Mouse (Mus musculus) forebrain, embryonic 10.5 days (tissue): ENCODE results near the gene Dhdh. TPM values are rescaled to one million over a fixed set of nuclear protein-coding genes. Genes with fewer than 3 reads are reported as not detected.
A peak's percentile ranks its signal among the peaks of the same experiment; 100 is the strongest.
"Not testable (repeated sequence)": the region's sequence is repeated elsewhere in the genome, so short reads cannot be mapped to it uniquely, and the experiment has no call there.

Experiments used
- DNase-seq: peaks from one replicate; pipeline ENCODE4 v3.0.0-alpha.2; 2017; ENCODE audit warnings: low spot score; ENCODE audit errors: extremely low spot score
- H3K27ac ChIP-seq: fragments of 300-500 bp; sonication (generic); 2 replicates; pipeline ENCODE4 v1.5.1; 2016; ENCODE audit warnings: mild to moderate bottlenecking
- H3K27me3 ChIP-seq: fragments of 300-500 bp; sonication (generic); 2 replicates; pipeline ENCODE4 v1.6.1; 2016; ENCODE audit warnings: mild to moderate bottlenecking; ENCODE audit not compliant: poor library complexity, severe bottlenecking
- H3K36me3 ChIP-seq: fragments of 300-500 bp; sonication (generic); replicated peaks from 2 replicates; pipeline ENCODE4 v1.6.1; 2016; ENCODE audit warnings: mild to moderate bottlenecking, moderate library complexity
- H3K4me1 ChIP-seq: fragments of 300-500 bp; sonication (generic); 2 replicates; pipeline ENCODE4 v1.6.1; 2016
- H3K4me3 ChIP-seq: fragments of 300-500 bp; sonication (generic); 2 replicates; pipeline ENCODE4 v1.5.1; 2016; ENCODE audit warnings: mild to moderate bottlenecking, moderate library complexity
- H3K9me3 ChIP-seq: fragments of 300-500 bp; sonication (generic); 2 replicates; pipeline ENCODE4 v1.6.1; 2016; ENCODE audit warnings: mild to moderate bottlenecking, moderate library complexity
- WGBS: fragments of 180-500 bp; shearing (Covaris S2); methylation state at CpG from one replicate; pipeline ENCODE4 v1.1.7; 2016; 5-methylcytosine and 5-hydroxymethylcytosine counted together
- polyA plus RNA-seq: library from polyadenylated mRNA; unstranded; fragments of >200 nt; fragmentation: Nextera tagmentation; extraction: Ambion mirVana; gene quantifications from 2 replicates; pipeline ENCODE4 v1.2.1, GENCODE M21; 2016

Gene Dhdh
- polyA plus RNA-seq, 1 experiment from 2014 or later = 6.4 TPM

- Histone ChIP-seq H3K27me3 (no peaks in the 10 kb centered on the region), H3K4me3 (peak overlapping the region; percentile 63), H3K4me1 (peaks cover 47% of the 10 kb centered on the region), H3K27ac (peak overlapping the region; percentile 91), H3K36me3 (peaks cover 20% of the 10 kb centered on the region), H3K9me3 (no peaks in the 10 kb centered on the region)
- WGBS = 61% methylated on average over 16 of the region's 16 CpGs
- no peak for DNase-seq
These were observed 33.7 kb upstream of the Dhdh start for GRCm38 (mm10) chr7:45522194-45522752.

GRCm38 (mm10) chr7:45521728-45522184, 33.2 kb upstream of the Dhdh start:
- Histone ChIP-seq H3K4me3 (peak overlapping the region; percentile 63), H3K4me1 (peaks cover 47% of the 10 kb centered on the region), H3K36me3 (peaks cover 20% of the 10 kb centered on the region), H3K27ac (peak overlapping the region; percentile 91), H3K9me3 (no peaks in the 10 kb centered on the region), H3K27me3 (no peaks in the 10 kb centered on the region)
- peak; percentile 85 for DNase-seq
- under 1% methylated on average over 28 of the region's 28 CpGs for WGBS

GRCm38 (mm10) chr7:45520605-45521004, 32.0 kb upstream of the Dhdh start:
- no peak for DNase-seq
- WGBS = 96% methylated on average over 7 of the region's 7 CpGs
- H3K27me3 ChIP-seq = no peaks in the 10 kb centered on the region
- peaks cover 49% of the 10 kb centered on the region for H3K4me1 ChIP-seq
- peaks cover 20% of the 10 kb centered on the region for H3K36me3 ChIP-seq
- H3K9me3 ChIP-seq = no peaks in the 10 kb centered on the region
- H3K27ac ChIP-seq = no peak overlapping the region
- H3K4me3 ChIP-seq = no peak overlapping the region

GRCm38 (mm10) chr7:45519345-45520120, 30.9 kb upstream of the Dhdh start:
- no peaks in the 10 kb centered on the region for H3K9me3 ChIP-seq
- H3K27ac ChIP-seq = no peak overlapping the region
- DNase-seq = no peak
- no peaks in the 10 kb centered on the region for H3K27me3 ChIP-seq
- H3K36me3 ChIP-seq = peaks cover 16% of the 10 kb centered on the region
- WGBS = 80% methylated on average over 8 of the region's 8 CpGs
- peaks cover 45% of the 10 kb centered on the region for H3K4me1 ChIP-seq
- H3K4me3 ChIP-seq = no peak overlapping the region

- H3K36me3 ChIP-seq = peaks cover 9% of the 10 kb centered on the region
- no peaks in the 10 kb centered on the region for H3K27me3 ChIP-seq
- H3K27ac ChIP-seq = no peak overlapping the region
- DNase-seq = no peak
- no peak overlapping the region for H3K4me3 ChIP-seq
- H3K9me3 ChIP-seq = no peaks in the 10 kb centered on the region
- H3K4me1 ChIP-seq = peaks cover 39% of the 10 kb centered on the region
- WGBS = 94% methylated on average over 16 of the region's 16 CpGs
These were observed 30.0 kb upstream of the Dhdh start for GRCm38 (mm10) chr7:45518618-45519017.

GRCm38 (mm10) chr7:45516846-45517245, 28.2 kb upstream of the Dhdh start:
- DNase-seq, H3K36me3 ChIP-seq, H3K9me3 ChIP-seq, H3K27me3 ChIP-seq, H3K4me3 ChIP-seq, H3K27ac ChIP-seq: not testable (repeated sequence)
- H3K4me1 ChIP-seq = peaks cover 23% of the 10 kb centered on the region
- WGBS = 67% methylated on average over 5 of the region's 5 CpGs

- Histone ChIP-seq H3K4me1 (peaks cover 17% of the 10 kb centered on the region), H3K27me3 (no peaks in the 10 kb centered on the region), H3K27ac (peak overlapping the region; percentile 65; the same call in 1 of the 2 replicates), H3K4me3 (peak overlapping the region; percentile 16), H3K9me3 (no peaks in the 10 kb centered on the region), H3K36me3 (no peaks in the 10 kb centered on the region)
- 24% methylated on average over 16 of the region's 16 CpGs for WGBS
- DNase-seq = no peak
These were observed 26.8 kb upstream of the Dhdh start for GRCm38 (mm10) chr7:45515436-45515835.

GRCm38 (mm10) chr7:45514411-45514810, 25.8 kb upstream of the Dhdh start:
- WGBS = 86% methylated on average over 7 of the region's 7 CpGs
- no peaks in the 10 kb centered on the region for H3K36me3 ChIP-seq
- no peaks in the 10 kb centered on the region for H3K27me3 ChIP-seq
- H3K4me3 ChIP-seq = no peak overlapping the region
- no peak overlapping the region for H3K27ac ChIP-seq
- peaks cover 22% of the 10 kb centered on the region for H3K4me1 ChIP-seq
- no peak for DNase-seq
- H3K9me3 ChIP-seq = no peaks in the 10 kb centered on the region

- Histone ChIP-seq H3K4me1 (peaks cover 22% of the 10 kb centered on the region), H3K9me3 (no peaks in the 10 kb centered on the region), H3K36me3 (peaks cover 25% of the 10 kb centered on the region), H3K4me3 (peak within 1 kb of the TSS; percentile 82), H3K27me3 (no peaks in the 10 kb centered on the region), H3K27ac (peak within 1 kb of the TSS; percentile 93)
- peak; percentile 89 for DNase-seq
- under 1% methylated on average over 44 of the region's 44 CpGs for WGBS
These were observed 21.5 kb upstream of the Dhdh start, which contains the start of gene Nucb1 for GRCm38 (mm10) chr7:45509912-45510787. TSS of gene Nucb1 (minus strand) at chr7:45510406.

GRCm38 (mm10) chr7:45509181-45509882, 20.7 kb upstream of the Dhdh start:
- peaks cover 33% of the 10 kb centered on the region for H3K36me3 ChIP-seq
- peak overlapping the region; percentile 82 for H3K4me3 ChIP-seq
- H3K27ac ChIP-seq = peak overlapping the region; percentile 93
- peaks cover 19% of the 10 kb centered on the region for H3K4me1 ChIP-seq
- no peaks in the 10 kb centered on the region for H3K9me3 ChIP-seq
- H3K27me3 ChIP-seq = no peaks in the 10 kb centered on the region
- WGBS = 44% methylated on average over 19 of the region's 19 CpGs
- no peak for DNase-seq

GRCm38 (mm10) chr7:45508561-45508960, 20.0 kb upstream of the Dhdh start:
- H3K4me1 ChIP-seq = peaks cover 19% of the 10 kb centered on the region
- no peaks in the 10 kb centered on the region for H3K9me3 ChIP-seq
- 93% methylated on average over 6 of the region's 6 CpGs for WGBS
- peak overlapping the region; percentile 82; the same call in 1 of the 2 replicates for H3K4me3 ChIP-seq
- H3K27ac ChIP-seq = no peak overlapping the region
- DNase-seq = no peak
- peaks cover 33% of the 10 kb centered on the region for H3K36me3 ChIP-seq
- no peaks in the 10 kb centered on the region for H3K27me3 ChIP-seq

GRCm38 (mm10) chr7:45507583-45507982, 19.0 kb upstream of the Dhdh start:
- Histone ChIP-seq H3K4me3 (no peak overlapping the region), H3K36me3 (peaks cover 40% of the 10 kb centered on the region), H3K27ac (no peak overlapping the region), H3K9me3 (no peaks in the 10 kb centered on the region), H3K4me1 (peaks cover 19% of the 10 kb centered on the region), H3K27me3 (no peaks in the 10 kb centered on the region)
- DNase-seq = no peak
- 88% methylated on average over 6 of the region's 6 CpGs for WGBS
